Mouse (Mus musculus) liver, embryonic 14.5 days (tissue): ENCODE measurements around the gene Cpne4.

Experiments used
- CTCF ChIP-seq: IDR thresholded peaks from 2 replicates; pipeline ENCODE4 v1.5.1; 2016; ENCODE audit warnings: antibody characterized with exemption, low read depth, control low read depth
- EP300 ChIP-seq: IDR thresholded peaks from 2 replicates; pipeline ENCODE4 v1.6.1; 2016; ENCODE audit warnings: antibody characterized with exemption, low read depth

DNA sequence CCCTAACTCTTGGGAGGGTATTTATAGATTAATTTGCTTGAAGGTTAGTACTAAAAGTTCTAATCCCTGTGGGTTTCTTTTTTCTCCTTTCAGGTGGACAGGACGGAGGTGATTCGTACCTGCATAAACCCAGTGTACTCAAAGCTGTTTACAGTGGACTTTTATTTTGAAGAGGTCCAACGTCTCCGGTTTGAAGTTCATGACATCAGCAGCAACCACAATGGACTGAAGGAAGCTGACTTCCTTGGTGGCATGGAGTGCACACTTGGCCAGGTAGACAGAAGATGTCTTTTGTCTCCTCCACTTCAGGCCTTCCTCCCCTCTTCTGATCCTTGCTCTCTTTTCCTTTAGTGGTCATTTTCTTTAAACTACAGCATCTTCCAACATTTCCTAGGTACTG, 325.5 kb downstream of the Cpne4 start:
- no peak for TF ChIP-seq CTCF
- TF ChIP-seq EP300: no peak
